Mouse (Mus musculus): ENCODE data around the gene Sema6c. TPM values are rescaled to one million over a fixed set of nuclear protein-coding genes. Genes with fewer than 3 reads are reported as not detected.

Sema6c gene
- polyA plus RNA-seq (2015; fragmentation: Nextera tagmentation; extraction: Ambion mirVana): 15.2 and 21.8 TPM in 2 replicates

GRCm38 (mm10) chr3:95159987-95160963, at the start of gene Sema6c:
Sema6c (plus strand) TSS chr3:95160457.
- H3K9me3 ChIP-seq (ENCODE audit: control insufficient read depth, low read length): no peaks in the 10 kb centered on the region
- H3K4me3 ChIP-seq (ENCODE audit: low read length): peak within 1 kb of the TSS; percentile 82
- H3K36me3 ChIP-seq (ENCODE audit: control insufficient read depth, insufficient read depth, low read length): peaks cover 10% of the 10 kb centered on the region
- WGBS: under 1% methylated on average over 63 of the region's 66 CpGs
- peak; percentile 97 for ATAC-seq
- peak within 1 kb of the TSS; percentile 86 for H3K9ac ChIP-seq (ENCODE audit: low read depth, low read length)
- H3K4me2 ChIP-seq (ENCODE audit: low read length): peak within 1 kb of the TSS; percentile 77
- H3K4me1 ChIP-seq (ENCODE audit: control insufficient read depth, insufficient read depth, low read depth, low read length): peaks cover 36% of the 10 kb centered on the region
- H3K27me3 ChIP-seq (replicated peaks; ENCODE audit: control insufficient read depth, insufficient read depth, low read length): no peaks in the 10 kb centered on the region
- H3K27ac ChIP-seq (ENCODE audit: low read depth, low read length): peak within 1 kb of the TSS; percentile 82

GRCm38 (mm10) chr3:95110911-95111726, 49.1 kb upstream of the Sema6c start, which contains the start of gene Vps72:
Vps72 (plus strand) TSS chr3:95111022.
- H3K36me3 ChIP-seq (ENCODE audit: control insufficient read depth, insufficient read depth, low read length): peaks cover 5% of the 10 kb centered on the region; the same call in 1 of the 2 replicates
- H3K4me3 ChIP-seq (ENCODE audit: low read length): peak within 1 kb of the TSS; percentile 86
- peak within 1 kb of the TSS; percentile 84 for H3K9ac ChIP-seq (ENCODE audit: low read depth, low read length)

GRCm38 (mm10) chr3:95112760-95113159, 47.5 kb upstream of the Sema6c start:
- H3K4me1 ChIP-seq (ENCODE audit: control insufficient read depth, insufficient read depth, low read depth, low read length): peaks cover 8% of the 10 kb centered on the region
- H3K9ac ChIP-seq (ENCODE audit: low read depth, low read length): no peak overlapping the region
- H3K36me3 ChIP-seq (ENCODE audit: control insufficient read depth, insufficient read depth, low read length): peaks cover 5% of the 10 kb centered on the region
- no peaks in the 10 kb centered on the region for H3K27me3 ChIP-seq (replicated peaks; ENCODE audit: control insufficient read depth, insufficient read depth, low read length)
- WGBS: 72% methylated on average over 1 of the region's 1 CpGs
- H3K27ac ChIP-seq (ENCODE audit: low read depth, low read length): no peak overlapping the region
- ATAC-seq: no peak
- H3K9me3 ChIP-seq (ENCODE audit: control insufficient read depth, low read length): no peaks in the 10 kb centered on the region
- H3K4me3 ChIP-seq (ENCODE audit: low read length): no peak overlapping the region
- H3K4me2 ChIP-seq (ENCODE audit: low read length): peak overlapping the region; percentile 39

More at GRCm38 (mm10) chr3:95110911-95111726, 49.1 kb upstream of the Sema6c start, which contains the start of gene Vps72:
- Histone ChIP-seq H3K27me3 (replicated peaks; ENCODE audit: control insufficient read depth, insufficient read depth, low read length) (no peaks in the 10 kb centered on the region), H3K4me1 (ENCODE audit: control insufficient read depth, insufficient read depth, low read depth, low read length) (peaks cover 8% of the 10 kb centered on the region), H3K4me2 (ENCODE audit: low read length) (peak within 1 kb of the TSS; percentile 59), H3K9me3 (ENCODE audit: control insufficient read depth, low read length) (no peaks in the 10 kb centered on the region), H3K27ac (ENCODE audit: low read depth, low read length) (peak within 1 kb of the TSS; percentile 95)
- ATAC-seq: peak; percentile 77
- WGBS: under 1% methylated on average over 53 of the region's 54 CpGs

- ATAC-seq: no peak
- Histone ChIP-seq H3K4me2 (ENCODE audit: low read length) (no peak overlapping the region), H3K27me3 (replicated peaks; ENCODE audit: control insufficient read depth, insufficient read depth, low read length) (no peaks in the 10 kb centered on the region), H3K27ac (ENCODE audit: low read depth, low read length) (no peak overlapping the region), H3K4me1 (ENCODE audit: control insufficient read depth, insufficient read depth, low read depth, low read length) (no peaks in the 10 kb centered on the region; the same call in 1 of the 2 replicates), H3K4me3 (ENCODE audit: low read length) (no peak overlapping the region), H3K9me3 (ENCODE audit: control insufficient read depth, low read length) (no peaks in the 10 kb centered on the region), H3K9ac (ENCODE audit: low read depth, low read length) (no peak overlapping the region), H3K36me3 (ENCODE audit: control insufficient read depth, insufficient read depth, low read length) (peaks cover 33% of the 10 kb centered on the region)
- 98% methylated on average over 2 of the region's 2 CpGs for WGBS
Measured at GRCm38 (mm10) chr3:95117751-95118150, 42.5 kb upstream of the Sema6c start.

- peaks cover 31% of the 10 kb centered on the region for H3K36me3 ChIP-seq (ENCODE audit: control insufficient read depth, insufficient read depth, low read length)
- H3K4me3 ChIP-seq (ENCODE audit: low read length): no peak overlapping the region
- H3K9me3 ChIP-seq (ENCODE audit: control insufficient read depth, low read length): no peaks in the 10 kb centered on the region
- H3K9ac ChIP-seq (ENCODE audit: low read depth, low read length): no peak overlapping the region
- no peak overlapping the region for H3K4me2 ChIP-seq (ENCODE audit: low read length)
- no peak overlapping the region for H3K27ac ChIP-seq (ENCODE audit: low read depth, low read length)
- H3K27me3 ChIP-seq (replicated peaks; ENCODE audit: control insufficient read depth, insufficient read depth, low read length): no peaks in the 10 kb centered on the region
- WGBS: 83% methylated on average over 6 of the region's 6 CpGs
- no peaks in the 10 kb centered on the region; the same call in 1 of the 2 replicates for H3K4me1 ChIP-seq (ENCODE audit: control insufficient read depth, insufficient read depth, low read depth, low read length)
- ATAC-seq: no peak
Measured at GRCm38 (mm10) chr3:95121580-95121979, 38.7 kb upstream of the Sema6c start.

- H3K4me1 ChIP-seq (ENCODE audit: control insufficient read depth, insufficient read depth, low read depth, low read length): peaks cover under 1% of the 10 kb centered on the region; the same call in 1 of the 2 replicates
- H3K4me3 ChIP-seq (ENCODE audit: low read length): no peak within 1 kb of the TSS
- WGBS: 54% methylated on average over 6 of the region's 6 CpGs
- H3K4me2 ChIP-seq (ENCODE audit: low read length): no peak within 1 kb of the TSS
- no peaks in the 10 kb centered on the region for H3K27me3 ChIP-seq (replicated peaks; ENCODE audit: control insufficient read depth, insufficient read depth, low read length)
- H3K9me3 ChIP-seq (ENCODE audit: control insufficient read depth, low read length): no peaks in the 10 kb centered on the region
- H3K27ac ChIP-seq (ENCODE audit: low read depth, low read length): no peak within 1 kb of the TSS
- peaks cover 27% of the 10 kb centered on the region for H3K36me3 ChIP-seq (ENCODE audit: control insufficient read depth, insufficient read depth, low read length)
- H3K9ac ChIP-seq (ENCODE audit: low read depth, low read length): no peak within 1 kb of the TSS
- peak; percentile 38; the same call in 1 of the 2 replicates for ATAC-seq
Measured at GRCm38 (mm10) chr3:95124246-95124645, 36.0 kb upstream of the Sema6c start, which contains the start of gene Tmod4. Tmod4 (plus strand) TSS chr3:95124476.

GRCm38 (mm10) chr3:95124972-95125371, 35.3 kb upstream of the Sema6c start:
- Histone ChIP-seq H3K36me3 (ENCODE audit: control insufficient read depth, insufficient read depth, low read length) (peaks cover 25% of the 10 kb centered on the region), H3K9me3 (ENCODE audit: control insufficient read depth, low read length) (no peaks in the 10 kb centered on the region), H3K27ac (ENCODE audit: low read depth, low read length) (no peak overlapping the region), H3K4me1 (ENCODE audit: control insufficient read depth, insufficient read depth, low read depth, low read length) (peaks cover 2% of the 10 kb centered on the region; the same call in 1 of the 2 replicates), H3K4me2 (ENCODE audit: low read length) (no peak overlapping the region), H3K4me3 (ENCODE audit: low read length) (no peak overlapping the region), H3K9ac (ENCODE audit: low read depth, low read length) (no peak overlapping the region), H3K27me3 (replicated peaks; ENCODE audit: control insufficient read depth, insufficient read depth, low read length) (no peaks in the 10 kb centered on the region)
- ATAC-seq: 0 out of 2 replicates have a peak, but pooled peaks have one; percentile 18
- WGBS: 28% methylated on average over 5 of the region's 5 CpGs

- Histone ChIP-seq H3K9me3 (ENCODE audit: control insufficient read depth, low read length) (no peaks in the 10 kb centered on the region), H3K9ac (ENCODE audit: low read depth, low read length) (no peak overlapping the region), H3K36me3 (ENCODE audit: control insufficient read depth, insufficient read depth, low read length) (peaks cover 5% of the 10 kb centered on the region; the same call in 1 of the 2 replicates), H3K4me2 (ENCODE audit: low read length) (no peak overlapping the region), H3K4me3 (ENCODE audit: low read length) (no peak overlapping the region), H3K27me3 (replicated peaks; ENCODE audit: control insufficient read depth, insufficient read depth, low read length) (no peaks in the 10 kb centered on the region), H3K4me1 (ENCODE audit: control insufficient read depth, insufficient read depth, low read depth, low read length) (peaks cover 8% of the 10 kb centered on the region), H3K27ac (ENCODE audit: low read depth, low read length) (no peak overlapping the region)
- ATAC-seq: no peak
- 43% methylated on average over 6 of the region's 6 CpGs for WGBS
Measured at GRCm38 (mm10) chr3:95129226-95129651, 31.0 kb upstream of the Sema6c start.
